Mouse (Mus musculus): ENCODE results near the gene Cyld. TPM values are rescaled to one million over a fixed set of nuclear protein-coding genes. Genes with fewer than 3 reads are reported as not detected.
"Not testable (repeated sequence)": the region's sequence is repeated elsewhere in the genome, so short reads cannot be mapped to it uniquely, and the experiment has no call there.

Gene Cyld
- polyA plus RNA-seq, 2 experiments from 2014 or later, result 108 to 125 TPM

DNA sequence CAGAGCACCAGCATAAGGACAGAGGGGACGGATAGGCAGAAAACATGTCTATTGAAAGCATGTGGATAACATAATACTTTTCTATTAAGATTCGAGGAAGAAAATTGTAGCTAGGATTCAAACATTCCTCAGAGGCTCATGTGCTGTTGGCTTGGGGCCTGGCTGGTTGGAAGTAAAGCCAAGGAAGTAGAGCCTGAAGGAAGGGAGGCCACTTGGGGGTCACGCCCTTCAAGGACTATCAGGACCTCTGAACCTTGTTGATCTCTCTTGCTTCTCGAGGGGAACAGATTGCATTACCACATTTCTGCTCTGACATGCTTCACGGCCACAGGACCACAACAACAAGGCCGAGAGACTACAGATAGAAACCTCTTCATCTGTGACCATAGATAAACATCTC lies 7.7 kb upstream of the Cyld start:
- ATAC-seq, result no peak

DNA sequence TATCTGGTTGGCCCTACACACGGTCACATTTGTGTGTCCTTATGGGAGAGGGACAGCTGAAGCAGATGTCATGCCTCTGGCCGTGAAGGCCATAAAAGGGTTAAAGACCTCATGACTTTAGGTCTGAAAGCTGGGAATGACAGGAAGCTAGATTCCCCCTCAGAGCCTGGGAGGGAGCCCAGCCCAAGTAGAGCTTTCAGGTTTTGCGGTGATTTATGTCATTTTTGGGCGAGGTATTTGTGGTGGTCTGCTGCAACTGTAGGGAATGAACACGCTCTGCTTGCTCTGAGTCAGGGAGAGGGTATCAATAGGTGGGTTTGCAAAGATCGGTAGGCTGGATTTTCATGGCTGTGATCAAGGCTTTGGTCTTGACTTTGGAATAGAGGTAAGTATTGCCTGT lies 6.9 kb upstream of the Cyld start:
- no peak for ATAC-seq

DNA sequence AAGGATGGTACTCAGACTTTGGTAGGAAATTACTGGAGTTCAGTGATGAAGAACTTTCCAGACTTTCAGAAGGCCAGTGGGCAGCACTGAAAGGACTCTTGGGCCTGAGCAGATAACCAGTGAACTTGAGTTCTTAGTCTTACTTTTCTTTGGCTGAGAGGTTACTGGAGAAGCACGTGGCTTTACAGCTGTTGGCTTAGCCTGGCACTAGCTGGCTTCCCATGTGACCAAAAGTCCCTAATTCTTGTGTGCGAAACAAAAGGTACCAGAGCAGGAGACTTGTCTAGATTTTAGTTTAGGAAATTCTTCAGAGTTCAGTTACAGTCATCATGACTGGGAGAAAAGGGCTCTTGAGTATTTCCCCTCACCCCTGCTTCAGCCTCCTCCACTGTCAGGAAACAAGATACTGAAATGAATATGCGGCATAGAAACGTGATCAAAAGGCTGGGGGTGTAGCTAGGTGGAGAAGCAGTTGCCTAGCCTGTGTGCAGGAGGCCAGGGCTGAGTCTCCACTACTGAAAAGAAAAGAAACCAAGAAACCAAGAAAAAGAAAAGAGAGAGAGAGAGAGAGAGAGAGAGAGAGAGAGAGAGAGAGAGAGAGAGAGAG lies 5.4 kb upstream of the Cyld start:
- ATAC-seq, result peak; percentile 69

DNA sequence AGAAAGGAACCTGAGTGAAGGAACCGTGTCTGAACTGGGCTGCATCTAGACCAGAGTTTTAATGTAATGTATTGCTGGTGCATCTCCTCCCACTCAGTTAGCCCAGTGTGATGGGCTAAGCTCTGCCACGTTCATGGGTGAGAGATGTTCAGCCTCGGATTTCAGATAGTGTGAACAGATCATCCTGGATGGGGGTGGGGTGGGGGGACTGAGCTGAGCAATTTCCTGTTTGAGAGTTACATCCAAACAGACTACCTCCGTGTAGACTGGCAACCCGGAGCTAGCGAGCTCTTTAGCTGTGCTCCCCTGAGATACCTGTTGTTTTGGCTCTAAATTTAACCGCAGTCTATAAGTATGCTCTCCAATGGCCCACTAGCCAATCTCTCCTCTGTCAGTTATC lies 4.9 kb upstream of the Cyld start:
- ATAC-seq, result peak; percentile 40

DNA sequence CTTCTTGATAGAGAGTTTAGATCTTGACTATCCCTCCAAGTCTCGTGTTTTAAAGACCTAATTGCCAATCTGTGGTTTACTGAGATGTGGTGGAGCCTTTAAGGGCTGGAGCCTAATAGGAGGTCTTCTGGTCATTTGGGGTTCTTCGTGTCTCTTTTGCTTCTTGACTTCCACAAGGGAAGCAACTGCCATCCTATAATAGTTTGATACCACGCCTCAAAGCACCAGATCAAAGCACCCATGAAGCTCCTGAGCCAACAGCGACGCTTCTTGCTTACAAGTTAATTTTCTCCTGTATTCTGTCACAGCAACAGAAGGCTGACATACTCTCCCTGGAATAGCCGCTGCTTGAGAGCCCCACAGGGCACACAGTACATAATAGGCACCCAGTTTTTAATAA lies 4.0 kb upstream of the Cyld start:
- ATAC-seq, result no peak

DNA sequence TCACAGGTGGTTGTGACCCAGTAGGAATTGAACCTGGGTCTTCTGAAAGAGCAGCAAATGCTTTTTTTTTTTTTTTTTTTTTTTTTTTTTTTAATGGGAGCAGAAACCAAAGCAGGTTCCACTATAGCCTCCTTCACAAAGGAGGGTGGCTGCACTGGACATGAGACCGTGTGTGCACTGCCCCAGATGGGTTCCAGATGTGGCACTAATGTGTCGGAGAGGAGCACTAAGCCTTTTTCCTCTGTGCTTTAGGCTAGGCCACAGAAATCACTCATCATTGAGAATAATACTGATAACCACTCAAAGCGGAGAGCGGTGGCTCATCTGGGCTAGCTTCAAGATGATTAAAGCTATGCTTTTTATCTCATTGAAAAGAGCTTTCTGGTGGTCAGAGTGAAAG lies 3.5 kb upstream of the Cyld start:
- no peak for ATAC-seq

DNA sequence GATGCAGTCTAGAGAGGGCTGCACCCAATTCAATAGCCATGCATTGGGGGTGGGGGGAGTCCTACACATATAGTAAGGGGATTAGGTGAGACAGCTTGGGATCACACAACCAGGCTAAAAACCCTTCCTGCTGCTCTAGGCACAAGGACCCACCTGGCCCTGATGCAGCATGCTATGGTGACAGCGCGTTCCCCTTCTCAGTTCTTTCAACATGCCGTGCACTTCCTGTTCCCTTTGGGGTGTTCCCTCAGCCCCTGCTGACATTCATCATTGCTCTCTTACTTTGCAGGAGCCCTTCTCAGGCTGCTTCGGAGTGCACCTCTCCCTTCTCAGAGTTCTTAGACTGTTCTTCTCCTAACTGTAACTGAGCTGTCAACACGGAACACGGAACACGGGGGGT lies 2.5 kb upstream of the Cyld start:
- no peak for ATAC-seq

DNA sequence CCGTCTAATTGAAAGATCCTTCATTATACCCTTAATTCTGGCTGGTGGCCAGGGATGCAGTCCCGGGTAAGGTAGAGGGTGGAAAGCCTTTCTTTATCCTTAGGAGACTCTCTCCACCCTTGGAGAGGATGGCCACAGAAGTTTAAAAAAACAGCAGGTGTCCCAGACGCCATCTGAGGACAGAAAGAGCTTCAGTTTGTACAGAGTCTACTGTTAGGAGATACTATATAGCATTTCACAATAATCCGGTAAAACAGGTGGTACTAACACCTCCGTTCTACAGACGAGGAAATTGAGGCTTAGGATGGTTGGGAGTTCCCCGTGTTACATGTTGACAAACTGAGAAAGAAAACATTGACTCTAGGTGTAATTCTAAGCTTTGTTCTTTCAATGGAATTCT lies 600 bp upstream of the Cyld start:
- peak; percentile 9 for ATAC-seq

DNA sequence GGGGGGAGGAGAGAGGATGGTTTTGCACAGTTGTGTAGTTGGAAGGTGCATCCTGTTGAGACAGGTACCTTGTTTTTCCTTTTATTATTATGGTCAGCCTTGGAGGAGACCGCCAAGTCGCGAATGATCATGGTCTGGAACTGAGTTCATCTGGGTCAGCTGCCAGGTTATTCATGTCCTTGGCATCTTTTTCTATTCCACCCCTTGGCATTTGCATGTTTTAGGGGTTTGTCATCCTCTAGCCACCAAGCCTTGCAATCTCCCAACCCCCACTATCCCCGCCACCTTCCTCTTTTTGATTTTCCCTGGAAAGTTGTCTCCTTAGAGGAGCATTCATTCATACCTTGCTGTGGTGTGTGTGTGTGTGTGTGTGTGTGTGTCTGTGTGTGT lies 809 bp downstream of the Cyld start:
- no peak for ATAC-seq

DNA sequence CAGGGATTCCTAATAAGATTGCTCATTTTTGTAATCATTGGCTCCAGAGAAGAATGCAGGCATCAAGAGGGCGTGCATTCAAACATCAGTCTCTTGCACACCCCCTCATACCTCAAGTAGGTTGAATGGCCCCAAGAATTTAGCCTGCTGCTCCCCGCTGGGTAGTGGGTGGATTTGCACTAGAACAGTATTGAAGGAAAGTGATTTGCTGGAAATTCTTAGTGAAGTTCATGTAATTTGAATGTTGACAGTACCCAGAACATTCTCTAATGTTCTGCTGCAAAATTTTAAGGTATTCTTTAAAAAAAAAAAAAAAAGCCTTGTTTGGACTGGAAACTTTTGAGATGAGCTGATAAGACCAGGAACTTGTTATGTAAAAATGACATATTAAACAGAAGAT lies 1.2 kb downstream of the Cyld start:
- no peak for ATAC-seq

DNA sequence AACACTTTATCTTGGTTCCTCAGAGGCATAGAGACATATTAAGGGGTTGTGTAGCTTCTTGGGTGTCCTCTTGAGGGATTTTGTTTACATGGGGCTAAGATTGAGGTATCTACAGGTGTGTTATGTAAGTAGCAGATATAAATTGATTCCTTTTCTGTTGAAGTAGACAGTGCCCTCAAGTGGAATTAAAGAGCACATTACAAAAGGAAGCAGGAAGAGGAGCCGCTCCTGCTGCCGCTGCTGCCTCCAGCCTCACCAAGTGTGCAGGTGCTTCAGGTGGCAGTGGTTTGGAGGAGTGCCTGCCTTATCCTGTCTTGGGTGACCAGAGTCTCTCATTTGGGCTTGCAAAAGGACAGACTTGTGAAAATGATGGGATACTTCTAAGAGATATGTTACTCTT lies 4.8 kb downstream of the Cyld start:
- peak; percentile 40 for ATAC-seq

DNA sequence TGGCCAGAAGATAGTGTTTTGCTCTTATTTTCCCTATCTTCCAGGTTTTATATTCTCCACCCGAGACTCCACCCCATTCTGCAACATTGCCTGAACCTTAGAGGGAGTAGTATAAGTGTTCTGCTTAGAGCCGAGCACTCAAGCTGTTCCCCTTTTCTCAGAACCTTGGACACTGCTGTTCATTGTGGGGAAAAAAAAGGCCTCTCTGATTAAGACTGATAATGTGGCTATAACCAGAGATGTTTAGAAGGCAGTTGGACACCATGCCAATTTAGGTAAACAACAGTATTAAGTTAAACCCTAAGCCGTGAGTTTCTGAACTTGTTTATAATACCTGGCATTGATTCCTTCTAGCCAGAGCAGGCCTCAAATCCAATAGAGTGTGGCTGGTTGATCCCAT lies 6.0 kb downstream of the Cyld start:
- ATAC-seq, result no peak

DNA sequence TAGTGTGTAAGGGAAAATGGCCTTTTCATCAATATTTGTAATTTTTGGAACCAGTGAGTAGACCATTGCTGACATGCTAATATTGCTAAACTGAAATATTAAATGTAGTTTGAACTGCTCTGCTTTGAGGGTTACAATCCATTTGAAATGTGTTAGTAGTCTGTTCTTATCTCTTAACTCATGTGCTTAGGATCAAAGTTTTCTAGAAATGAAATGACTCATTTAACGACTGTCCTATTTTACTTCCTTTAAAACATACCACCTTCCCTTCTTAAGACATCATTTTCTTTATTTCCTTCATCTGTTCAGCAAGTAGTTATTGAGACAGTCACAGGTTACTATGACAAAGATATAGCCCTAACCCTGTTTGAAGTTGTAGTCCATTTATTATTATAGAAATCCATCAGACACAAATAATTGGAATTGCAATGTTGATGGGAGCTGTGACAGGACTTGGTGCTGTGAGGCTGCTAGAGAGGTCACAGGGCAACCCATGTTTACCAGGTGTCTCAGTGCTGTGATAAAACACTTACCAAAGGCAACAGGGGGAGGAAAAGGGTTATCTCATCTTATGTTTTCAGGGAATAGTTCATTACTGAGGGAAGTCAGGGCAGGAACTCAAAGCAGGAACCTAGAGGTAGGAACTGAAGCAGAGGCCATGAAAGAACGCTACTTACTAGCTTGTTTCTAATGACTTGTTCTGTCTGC lies 26.6 kb downstream of the Cyld start:
- no peak for ATAC-seq

DNA sequence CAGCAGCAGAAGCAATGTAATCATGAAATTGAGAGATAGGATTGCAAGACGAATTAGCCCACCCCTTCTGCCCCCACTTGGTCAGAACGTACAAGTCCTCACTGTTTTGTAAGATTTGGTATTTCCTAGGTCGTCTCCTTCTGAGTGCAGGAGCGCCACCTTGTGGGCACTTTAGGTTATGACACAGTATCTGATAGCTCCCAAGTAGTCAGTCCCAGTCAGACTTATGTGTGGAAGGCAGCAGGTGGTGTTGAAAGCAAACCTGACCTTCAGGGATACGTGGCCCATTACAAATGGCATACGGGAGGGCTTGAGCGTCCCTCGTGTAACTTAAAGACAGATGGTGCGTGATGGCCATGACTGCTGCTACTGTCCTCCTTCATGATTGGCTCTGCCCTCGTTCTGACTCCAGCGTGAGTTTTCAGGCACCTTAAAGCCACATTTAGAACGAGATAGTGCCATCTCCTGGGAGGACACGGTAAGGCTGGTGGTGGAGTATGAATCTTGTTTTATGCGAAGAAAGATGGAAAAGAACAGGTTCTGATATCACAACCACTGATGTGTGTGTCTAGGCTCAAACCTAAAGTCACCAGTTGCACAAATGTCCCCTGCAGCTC lies 58.5 kb downstream of the Cyld start:
- ATAC-seq, result peak; percentile 80

DNA sequence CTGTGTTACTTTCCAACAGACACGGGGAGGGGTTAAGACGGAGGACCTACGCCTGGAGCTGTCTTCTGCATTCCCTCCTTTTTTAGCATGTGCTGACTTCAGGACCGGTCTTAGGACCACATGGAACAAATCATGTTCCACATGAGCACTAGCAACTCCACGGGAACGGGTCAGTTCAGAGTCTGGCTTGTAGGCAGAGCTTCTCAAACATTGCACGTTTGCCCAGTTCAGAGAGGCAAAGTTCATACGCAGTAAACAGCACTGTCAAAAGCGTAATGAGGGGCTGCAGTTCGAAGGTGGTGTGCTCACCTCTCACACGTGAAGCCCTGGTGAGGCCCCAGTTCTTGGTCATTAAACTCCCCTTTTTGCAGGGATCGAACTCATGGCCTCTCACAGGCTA lies 65.2 kb downstream of the Cyld start:
- ATAC-seq, result no peak

DNA sequence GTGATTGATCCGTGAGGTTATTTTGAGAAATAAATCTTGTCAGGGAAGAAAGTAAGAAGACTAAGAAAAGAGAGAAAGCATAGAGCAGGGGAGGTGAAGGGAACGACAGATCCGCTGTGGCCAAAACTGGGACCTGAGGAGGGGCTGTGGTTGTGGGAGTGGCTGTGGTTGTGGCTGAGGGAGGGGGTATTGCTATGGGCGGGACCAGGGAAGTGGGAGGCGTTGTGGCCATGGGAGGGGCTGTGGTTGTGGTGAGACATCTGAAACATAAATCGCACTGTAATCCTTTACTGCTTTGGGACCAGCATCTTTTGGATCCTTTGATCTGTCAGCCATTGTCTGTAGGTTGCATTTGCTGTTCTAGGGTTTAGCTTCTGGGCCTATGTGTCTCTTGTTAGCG lies 74.4 kb downstream of the Cyld start:
- ATAC-seq, result no peak

DNA sequence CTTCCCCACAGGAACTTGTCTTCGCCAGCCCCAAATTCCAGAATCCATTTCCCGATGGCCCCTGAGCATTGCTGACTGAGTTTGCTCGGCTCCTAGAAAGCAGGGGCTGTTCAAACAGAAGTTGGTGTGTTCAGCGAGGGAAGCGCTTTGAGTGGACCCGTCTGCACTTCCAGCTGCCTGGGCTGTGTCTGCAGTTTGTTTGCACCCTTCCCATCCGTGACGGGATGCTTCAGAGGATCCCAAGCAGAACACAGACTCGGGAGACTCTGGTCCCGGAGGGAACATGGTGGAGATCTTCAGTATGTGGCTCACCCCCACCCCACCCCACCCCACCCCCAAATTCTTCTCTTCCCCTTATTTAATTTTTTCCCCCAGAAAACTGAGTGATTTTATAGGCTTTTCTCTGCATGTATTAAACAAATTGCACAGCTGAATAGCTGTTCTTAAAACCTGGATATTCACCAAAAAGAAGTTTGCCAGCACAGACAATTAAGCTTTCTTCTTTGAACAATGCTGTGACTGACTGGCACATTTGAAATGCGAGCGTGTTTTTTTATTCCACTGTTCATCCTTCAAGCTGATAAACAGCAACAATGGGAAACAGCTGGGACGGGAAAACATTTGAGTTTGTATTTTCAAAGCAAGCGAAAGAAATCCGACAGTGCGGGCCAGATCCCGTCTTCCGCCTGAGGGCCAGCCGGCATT lies 77.9 kb downstream of the Cyld start:
- ATAC-seq, result no peak

DNA sequence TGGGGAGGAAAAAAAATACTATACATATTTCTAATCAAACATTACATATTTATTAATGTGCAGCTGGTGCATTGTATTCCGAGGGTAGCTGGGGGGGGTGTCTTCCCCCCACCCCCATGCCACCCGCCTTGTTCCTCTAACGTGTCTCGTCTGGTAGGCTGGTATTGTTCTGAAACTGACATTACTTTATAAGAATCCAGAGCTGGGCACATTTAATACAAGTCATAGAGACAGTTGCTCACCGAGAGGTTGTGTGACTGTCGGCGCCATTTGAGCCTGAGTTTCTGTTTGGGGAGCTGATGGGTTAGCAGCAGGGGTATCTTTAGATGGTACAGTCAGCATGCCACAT lies 78.4 kb downstream of the Cyld start:
- ATAC-seq, result no peak

DNA sequence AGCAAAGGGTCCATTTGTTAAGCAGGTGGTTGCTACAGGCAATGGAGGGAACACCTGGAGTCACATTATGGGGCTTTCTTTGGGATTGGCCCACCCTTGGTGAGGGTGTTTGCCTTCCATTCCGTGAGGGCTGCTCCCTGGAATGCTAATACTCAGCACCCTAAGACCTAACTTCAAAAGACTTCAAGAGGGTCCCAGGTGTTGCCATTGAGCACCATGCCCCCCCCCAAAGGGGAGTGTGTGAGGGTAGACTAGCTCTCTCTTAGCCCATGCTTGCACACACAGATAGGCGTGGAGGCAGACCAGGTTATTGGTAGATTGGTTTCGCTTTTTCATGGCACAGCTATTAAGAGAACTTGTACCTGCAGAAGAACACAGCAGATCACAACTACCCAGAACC lies 83.3 kb downstream of the Cyld start:
- no peak for ATAC-seq

DNA sequence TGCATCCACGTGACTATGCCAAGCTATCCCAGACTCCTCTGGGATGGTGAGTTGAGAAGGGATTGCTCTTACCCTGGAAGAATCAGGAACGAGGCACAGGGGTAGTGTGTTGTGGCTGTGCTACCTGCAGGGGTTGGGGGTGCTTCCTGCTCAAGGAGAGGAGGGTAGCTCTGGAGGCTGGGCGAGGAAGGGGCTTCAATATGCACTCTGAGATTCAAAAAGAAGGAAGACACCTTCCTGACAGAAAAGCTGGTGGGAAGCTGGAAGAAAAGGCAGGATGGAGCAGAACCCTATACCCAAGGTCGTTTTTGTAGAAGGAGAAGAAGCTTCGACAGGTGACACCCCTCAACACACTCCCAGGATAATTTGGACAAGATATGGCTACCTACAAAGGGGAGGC lies 84.5 kb downstream of the Cyld start:
- ATAC-seq, result no peak

DNA sequence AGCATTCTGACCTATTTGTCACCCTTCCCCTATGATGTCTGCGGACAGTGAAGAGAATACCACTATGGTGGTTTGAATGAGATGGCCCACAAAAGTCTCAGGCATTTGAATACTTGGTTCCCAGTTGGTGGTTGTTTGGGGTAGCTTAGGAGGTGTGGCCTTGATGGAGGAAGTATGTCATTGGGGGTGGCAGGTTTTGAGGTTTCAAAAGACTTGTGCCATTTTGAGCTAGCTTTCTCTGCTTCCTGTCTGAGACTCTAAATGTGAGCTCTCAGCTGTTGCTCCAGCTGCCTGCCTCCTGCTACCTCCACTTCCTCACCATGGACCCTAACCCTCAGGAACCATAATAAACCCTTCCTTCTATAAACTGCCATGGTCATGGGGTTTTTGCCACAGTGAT lies 86.9 kb downstream of the Cyld start:
- ATAC-seq, result no peak

DNA sequence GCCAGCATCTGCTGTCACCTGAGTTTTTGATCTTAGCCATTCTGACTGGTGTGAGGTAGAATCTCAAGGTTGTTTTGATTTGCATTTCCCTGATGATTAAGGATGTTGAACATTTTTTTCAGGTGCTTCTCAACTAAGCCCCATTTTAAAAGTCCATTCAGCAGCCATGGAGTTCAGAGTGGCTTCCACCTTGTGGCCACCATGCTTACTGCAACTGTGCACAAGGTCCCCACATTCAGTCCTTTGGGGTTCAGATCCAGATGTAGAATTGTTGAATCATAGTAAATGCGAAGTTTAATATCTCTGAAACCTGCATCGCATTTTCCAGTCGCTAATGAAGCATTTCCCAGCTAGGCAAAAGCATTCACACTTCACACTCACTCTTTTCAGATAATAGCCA lies 91.5 kb downstream of the Cyld start:
- ATAC-seq, result not testable (repeated sequence)

DNA sequence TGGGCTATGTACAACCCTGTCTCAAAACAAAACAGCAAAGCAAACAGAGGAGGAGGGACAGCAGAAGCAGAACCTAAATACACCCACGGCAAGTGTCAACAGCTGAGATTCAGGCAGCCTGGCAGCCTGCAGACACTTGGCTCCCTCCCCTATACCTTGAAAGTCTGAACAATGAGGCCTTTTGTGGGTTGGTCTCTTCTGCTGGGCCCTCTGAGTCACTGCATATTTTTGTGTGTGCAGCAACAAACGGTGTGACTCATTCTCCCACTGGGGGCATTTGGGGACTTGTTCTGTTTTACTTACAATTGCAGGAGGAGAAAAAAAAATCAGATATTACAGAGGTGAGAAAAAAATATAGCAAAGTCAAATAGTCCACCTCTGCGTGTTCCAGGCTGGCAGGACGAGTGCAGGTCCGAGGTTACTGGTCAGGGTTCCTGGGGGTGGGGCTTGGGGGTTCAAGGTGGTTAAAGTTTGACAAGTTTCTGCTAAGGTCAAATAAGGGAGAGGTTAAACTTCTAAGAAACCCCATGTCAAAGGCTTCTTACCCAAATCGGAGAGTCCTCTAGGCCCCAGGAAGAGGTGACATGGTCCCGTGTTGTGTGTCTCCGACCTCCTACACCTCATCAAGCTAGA lies 96.0 kb downstream of the Cyld start:
- ATAC-seq, result no peak

DNA sequence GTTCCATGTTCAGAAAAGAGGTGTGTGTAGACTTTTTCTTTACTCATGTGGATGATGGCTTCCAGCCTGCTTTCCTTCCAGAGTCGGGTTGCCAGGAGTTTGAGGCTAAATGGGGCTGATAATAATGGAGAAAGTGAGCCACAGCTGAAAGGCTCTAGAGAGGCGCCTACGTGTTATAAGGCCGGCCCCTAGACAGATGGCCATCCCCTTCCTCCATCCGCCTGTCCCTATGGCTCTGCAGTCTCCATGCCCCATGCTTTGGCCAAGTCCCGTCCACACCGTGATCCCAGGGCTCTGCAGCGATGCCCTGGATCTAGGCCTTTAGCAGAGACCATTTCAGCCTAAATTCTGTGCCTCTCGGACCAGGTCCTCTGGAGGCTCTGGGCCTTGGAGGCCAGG lies 96.5 kb downstream of the Cyld start:
- no peak for ATAC-seq
